11 mouse cellular contexts compared by ENCODE assay signal in genomic region chr11:35125108-35125490, GRCm38 (mm10). TPM values are rescaled to one million over a fixed set of nuclear protein-coding genes. Genes with fewer than 3 reads are reported as not detected.
DNase-seq lines count a peak whose midpoint lies in the region; ATAC-seq and TF ChIP-seq lines count a peak whose summit lies in the region.
"Had no signal": no experiment of that assay in that cellular context is flagged by ENCODE, and none has a peak within 500 bp of the region (broad histone marks: within the 10 kb centered on the region; RNA-seq: fewer than 3 reads in every experiment).

No protein-coding gene starts in this region.

- no peaks in the 10 kb centered on the region for H3K36me3 ChIP-seq in intestine, embryonic 16.5 days (ENCODE audit: control insufficient read depth, insufficient read depth, low read length)
- H3K36me3 ChIP-seq in intestine, postnatal 0 days (ENCODE audit: control insufficient read depth, insufficient read depth): no peaks in the 10 kb centered on the region
- H3K36me3 ChIP-seq in limb, embryonic 10.5 days: peaks cover 21% of the 10 kb centered on the region
- H3K36me3 ChIP-seq in stomach, embryonic 15.5 days: no peaks in the 10 kb centered on the region
- H3K36me3 ChIP-seq in midbrain, embryonic 13.5 days: no peaks in the 10 kb centered on the region
- H3K36me3 ChIP-seq: forebrain, embryonic 12.5 days; hindbrain, embryonic 15.5 days had no signal

- 34% methylated on average over 10 of the region's 10 CpGs for WGBS in intestine, embryonic 16.5 days
- WGBS in intestine, postnatal 0 days: 29% methylated on average over 10 of the region's 10 CpGs
- 9% methylated on average over 10 of the region's 10 CpGs for WGBS in limb, embryonic 10.5 days
- WGBS in stomach, embryonic 15.5 days: 25% methylated on average over 10 of the region's 10 CpGs
- WGBS in midbrain, embryonic 13.5 days: 74% methylated on average over 10 of the region's 10 CpGs

- no peak; the same call in 1 of the 2 replicates for TF ChIP-seq CTCF in intestine, postnatal 0 days (IDR thresholded peaks at IDR 0.05; ENCODE audit: low read depth)

- DNase-seq in fibroblast of lung, adult 2 months (ENCODE audit: low read depth): peak; percentile 74
- peak; percentile 42 for DNase-seq in limb, embryonic 10.5 days (ENCODE audit: low spot score)
- no peak for DNase-seq in frontal cortex, postnatal 36 days (ENCODE audit: low spot score in 2 of 2)
- no peak for DNase-seq in thymus, postnatal 4 days
- DNase-seq: left cerebral cortex, postnatal 4 days had no signal

- no peak for ATAC-seq in intestine, embryonic 16.5 days
- ATAC-seq in intestine, postnatal 0 days: no peak
- ATAC-seq in stomach, embryonic 15.5 days (ENCODE audit: insufficient read depth, low FRiP score, low read depth): no peak
- no peak for ATAC-seq in midbrain, embryonic 13.5 days

- H3K4me3 ChIP-seq in intestine, embryonic 16.5 days (ENCODE audit: low read length): no peak overlapping the region
- no peak overlapping the region for H3K4me3 ChIP-seq in intestine, postnatal 0 days (ENCODE audit: low read depth, low read length)
- H3K4me3 ChIP-seq in limb, embryonic 10.5 days: peak overlapping the region; percentile 97
- H3K4me3 ChIP-seq in stomach, embryonic 15.5 days (replicated peaks): no peak overlapping the region
- H3K4me3 ChIP-seq in midbrain, embryonic 13.5 days (replicated peaks): no peak overlapping the region
- H3K4me3 ChIP-seq: forebrain, embryonic 12.5 days; hindbrain, embryonic 15.5 days had no signal

- H3K4me1 ChIP-seq in intestine, embryonic 16.5 days (ENCODE audit: control insufficient read depth, insufficient read depth, low read length): peaks cover 25% of the 10 kb centered on the region
- H3K4me1 ChIP-seq in intestine, postnatal 0 days (replicated peaks; ENCODE audit: control insufficient read depth, insufficient read depth, low read length): no peaks in the 10 kb centered on the region; the same call in 1 of the 2 replicates
- peaks cover 70% of the 10 kb centered on the region for H3K4me1 ChIP-seq in limb, embryonic 10.5 days
- peaks cover 30% of the 10 kb centered on the region; the same call in 1 of the 2 replicates for H3K4me1 ChIP-seq in stomach, embryonic 15.5 days
- peaks cover 17% of the 10 kb centered on the region for H3K4me1 ChIP-seq in midbrain, embryonic 13.5 days (replicated peaks)

- peak overlapping the region; percentile 60 for H3K27ac ChIP-seq in intestine, embryonic 16.5 days (ENCODE audit: low read length)
- H3K27ac ChIP-seq in intestine, postnatal 0 days (ENCODE audit: low read depth, low read length): no peak overlapping the region
- H3K27ac ChIP-seq in limb, embryonic 10.5 days: peak overlapping the region; percentile 50
- peak overlapping the region; percentile 50 for H3K27ac ChIP-seq in stomach, embryonic 15.5 days
- no peak overlapping the region for H3K27ac ChIP-seq in midbrain, embryonic 13.5 days
- H3K27ac ChIP-seq: forebrain, embryonic 12.5 days; hindbrain, embryonic 15.5 days had no signal

- H3K9me3 ChIP-seq in intestine, embryonic 16.5 days (ENCODE audit: control insufficient read depth, low read length): no peaks in the 10 kb centered on the region
- no peaks in the 10 kb centered on the region for H3K9me3 ChIP-seq in intestine, postnatal 0 days (ENCODE audit: control insufficient read depth)
- H3K9me3 ChIP-seq in limb, embryonic 10.5 days (replicated peaks): no peaks in the 10 kb centered on the region
- H3K9me3 ChIP-seq in stomach, embryonic 15.5 days: no peaks in the 10 kb centered on the region
- no peaks in the 10 kb centered on the region for H3K9me3 ChIP-seq in midbrain, embryonic 13.5 days
- H3K9me3 ChIP-seq: forebrain, embryonic 12.5 days; hindbrain, embryonic 15.5 days had no signal

- 0 out of 2 replicates have a peak overlapping the region, but pooled peaks have one; percentile 9 for H3K4me2 ChIP-seq in intestine, embryonic 16.5 days (ENCODE audit: low read depth, low read length)
- no peak overlapping the region for H3K4me2 ChIP-seq in intestine, postnatal 0 days (replicated peaks; ENCODE audit: low read depth)
- peak overlapping the region; percentile 19; the same call in 1 of the 2 replicates for H3K4me2 ChIP-seq in stomach, embryonic 15.5 days
- no peak overlapping the region for H3K4me2 ChIP-seq in midbrain, embryonic 13.5 days (replicated peaks)
- H3K4me2 ChIP-seq: forebrain, embryonic 12.5 days; hindbrain, embryonic 15.5 days had no signal

- no peak overlapping the region for H3K9ac ChIP-seq in intestine, embryonic 16.5 days (ENCODE audit: low read depth, low read length)
- H3K9ac ChIP-seq in intestine, postnatal 0 days (ENCODE audit: low read depth, low read length): no peak overlapping the region
- no peak overlapping the region for H3K9ac ChIP-seq in stomach, embryonic 15.5 days
- H3K9ac ChIP-seq in midbrain, embryonic 13.5 days (replicated peaks): no peak overlapping the region
- H3K9ac ChIP-seq: forebrain, embryonic 12.5 days; hindbrain, embryonic 15.5 days had no signal

- peaks cover 25% of the 10 kb centered on the region for H3K27me3 ChIP-seq in intestine, embryonic 16.5 days (replicated peaks; ENCODE audit: control insufficient read depth, insufficient read depth, low read length)
- peaks cover 29% of the 10 kb centered on the region for H3K27me3 ChIP-seq in intestine, postnatal 0 days (replicated peaks; ENCODE audit: control insufficient read depth, insufficient read depth, low read length)
- peaks cover 11% of the 10 kb centered on the region; the same call in 1 of the 2 replicates for H3K27me3 ChIP-seq in limb, embryonic 10.5 days (ENCODE audit: low read depth, poor library complexity, severe bottlenecking)
- peaks cover 18% of the 10 kb centered on the region; the same call in 1 of the 2 replicates for H3K27me3 ChIP-seq in stomach, embryonic 15.5 days (replicated peaks)
- H3K27me3 ChIP-seq in midbrain, embryonic 13.5 days: peaks cover 56% of the 10 kb centered on the region

RNA-seq across cellular contexts. Expression of gene Slit3, which starts 4.1 kb away (rescaled TPM):
- polyA plus RNA-seq in intestine, embryonic 16.5 days (2015; fragmentation: Nextera tagmentation; extraction: Ambion mirVana): 5.8 and 5.9 TPM in 2 replicates
- polyA plus RNA-seq in intestine, postnatal 0 days (2015; fragmentation: Nextera tagmentation; extraction: Ambion mirVana): 4.5 and 4.8 TPM in 2 replicates
- 20.2 and 21.9 TPM in 2 replicates for polyA plus RNA-seq in limb, embryonic 10.5 days (2016; fragmentation: Nextera tagmentation; extraction: Ambion mirVana)
- 18.9 and 20.6 TPM in 2 replicates for polyA plus RNA-seq in stomach, embryonic 15.5 days (2015; fragmentation: Nextera tagmentation; extraction: Ambion mirVana)
- polyA plus RNA-seq in midbrain, embryonic 13.5 days (2015; fragmentation: Nextera tagmentation; extraction: Ambion mirVana): 3.9 and 6.6 TPM in 2 replicates

Comparison
In these comparisons a context has a peak if more than half of its experiments do, and no peak if none do; other contexts are left out.
1. H3K27ac ChIP-seq: peak in intestine, embryonic 16.5 days (single experiment), limb, embryonic 10.5 days (single experiment) and stomach, embryonic 15.5 days (single experiment); none in intestine, postnatal 0 days (single experiment) and midbrain, embryonic 13.5 days (single experiment).
2. H3K4me2 ChIP-seq: peak in intestine, embryonic 16.5 days (single experiment) and stomach, embryonic 15.5 days (single experiment); none in intestine, postnatal 0 days (single experiment) and midbrain, embryonic 13.5 days (single experiment).
3. DNase-seq: peak in fibroblast of lung, adult 2 months (single experiment) and limb, embryonic 10.5 days (single experiment); none in frontal cortex, postnatal 36 days (0 of 2) and thymus, postnatal 4 days (single experiment).